Mouse (Mus musculus): ENCODE data around the gene Dlg2.

GRCm38 (mm10) chr7:91208973-91209372 lies 732.5 kb downstream of the Dlg2 start:
- TF ChIP-seq CTCF (IDR thresholded peaks at IDR 0.05; ENCODE audit: insufficient read depth, low read length) (no peak), POLR2A (IDR thresholded peaks at IDR 0.05; ENCODE audit: borderline replicate concordance, extremely low read depth, low read depth, low read length) (no peak)
